Mouse (Mus musculus) lung, embryonic 14.5 days (tissue): ENCODE data around the gene Mybl2. TPM values are rescaled to one million over a fixed set of nuclear protein-coding genes. Genes with fewer than 3 reads are reported as not detected.
A peak's percentile ranks its signal among the peaks of the same experiment; 100 is the strongest.

Experiments used
- ATAC-seq: fragments of 200-750 bp; cut with Nextera tagmentation; 2 replicates; pipeline ENCODE4 v1.8.0; 2017; ENCODE audit warnings: mild to moderate bottlenecking, moderate TSS enrichment, moderate library complexity; ENCODE audit not compliant: insufficient read depth
- DNase-seq: peaks from one replicate; pipeline ENCODE4 v3.0.0-alpha.2; 2015
- H3K27ac ChIP-seq: fragments of 300-500 bp; sonication (generic); 2 replicates; pipeline ENCODE4 v1.5.1; 2014; ENCODE audit warnings: low read depth, mild to moderate bottlenecking, moderate library complexity
- H3K27me3 ChIP-seq: fragments of 300-500 bp; sonication (generic); 2 replicates; pipeline ENCODE4 v1.6.1; 2014; ENCODE audit warnings: low read length, control low read depth; ENCODE audit not compliant: insufficient read depth
- H3K36me3 ChIP-seq: fragments of 300-500 bp; sonication (generic); 2 replicates; pipeline ENCODE4 v1.6.1; 2014; ENCODE audit warnings: control low read depth; ENCODE audit not compliant: insufficient read depth
- H3K4me1 ChIP-seq: fragments of 300-500 bp; sonication (generic); 2 replicates; pipeline ENCODE4 v1.6.1; 2014; ENCODE audit warnings: antibody characterized with exemption, control low read depth; ENCODE audit not compliant: insufficient read depth
- H3K4me2 ChIP-seq: fragments of 300-500 bp; sonication (generic); 2 replicates; pipeline ENCODE4 v1.6.1; 2014; ENCODE audit warnings: mild to moderate bottlenecking
- H3K4me3 ChIP-seq: fragments of 300-500 bp; sonication (generic); 2 replicates; pipeline ENCODE4 v1.5.1; 2014; ENCODE audit warnings: low read depth, low read length
- H3K9ac ChIP-seq: fragments of 300-500 bp; sonication (generic); 2 replicates; pipeline ENCODE4 v1.6.1; 2014
- H3K9me3 ChIP-seq: fragments of 300-500 bp; sonication (generic); 2 replicates; pipeline ENCODE4 v1.6.1; 2016; ENCODE audit warnings: low read depth, low read length, control low read depth
- CTCF ChIP-seq: IDR thresholded peaks from 2 replicates; pipeline ENCODE4 v1.5.1; 2016; ENCODE audit warnings: antibody characterized with exemption, low read depth
- WGBS: fragments of 180-500 bp; shearing (Covaris S2); extraction: QIAGEN DNeasy Blood & Tissue Kit; methylation state at CpG from one replicate; pipeline ENCODE4 v1.1.7; 2014; 5-methylcytosine and 5-hydroxymethylcytosine counted together
- polyA plus RNA-seq: library from polyadenylated mRNA; unstranded; fragments of >200 nt; fragmentation: Nextera tagmentation; extraction: Ambion mirVana; gene quantifications from 2 replicates; pipeline ENCODE4 v1.2.1, GENCODE M21; 2014

The Mybl2 gene
- polyA plus RNA-seq, 1 experiment from 2014 or later, result 39.5 TPM

DNA sequence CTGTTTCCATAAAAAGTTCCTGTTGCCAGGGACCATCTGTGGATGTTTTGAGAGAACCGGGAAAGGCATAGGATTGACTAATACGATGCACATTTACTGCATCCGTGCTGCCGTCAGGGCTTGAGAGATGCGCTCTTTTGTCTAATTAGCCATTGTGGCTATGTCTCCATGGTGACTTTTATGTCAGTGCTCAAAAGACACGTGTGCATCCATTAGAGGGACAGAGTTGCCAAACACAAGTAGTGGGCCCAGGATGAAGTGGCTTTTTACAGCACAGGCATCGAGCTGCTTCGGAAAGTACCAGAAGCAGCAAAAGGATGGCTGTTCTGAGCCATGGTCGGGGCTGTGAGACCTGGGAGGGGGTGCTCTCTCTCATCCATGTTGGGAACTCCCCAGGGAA, 53.9 kb downstream of the Mybl2 start:
- H3K27ac ChIP-seq, result no peak overlapping the region
- H3K9me3 ChIP-seq, result no peaks in the 10 kb centered on the region
- no peak overlapping the region for H3K9ac ChIP-seq
- no peaks in the 10 kb centered on the region for H3K27me3 ChIP-seq
- H3K36me3 ChIP-seq, result no peaks in the 10 kb centered on the region
- no peak overlapping the region for H3K4me2 ChIP-seq
- no peaks in the 10 kb centered on the region for H3K4me1 ChIP-seq
- ATAC-seq (no peak), DNase-seq (no peak)
- 74% methylated on average over 9 of the region's 9 CpGs for WGBS
- no peak overlapping the region for H3K4me3 ChIP-seq
- TF ChIP-seq CTCF, result no peak

- Histone ChIP-seq H3K4me1 (no peaks in the 10 kb centered on the region), H3K36me3 (no peaks in the 10 kb centered on the region), H3K27ac (no peak overlapping the region), H3K9me3 (no peaks in the 10 kb centered on the region), H3K4me2 (no peak overlapping the region), H3K4me3 (no peak overlapping the region), H3K27me3 (no peaks in the 10 kb centered on the region), H3K9ac (no peak overlapping the region)
- no peak for DNase-seq
- no peak for ATAC-seq
- TF ChIP-seq CTCF, result peak; percentile 33
- 81% methylated on average over 1 of the region's 1 CpGs for WGBS
These were observed 56.2 kb downstream of the Mybl2 start for GRCm38 (mm10) chr2:163110706-163111105.

DNA sequence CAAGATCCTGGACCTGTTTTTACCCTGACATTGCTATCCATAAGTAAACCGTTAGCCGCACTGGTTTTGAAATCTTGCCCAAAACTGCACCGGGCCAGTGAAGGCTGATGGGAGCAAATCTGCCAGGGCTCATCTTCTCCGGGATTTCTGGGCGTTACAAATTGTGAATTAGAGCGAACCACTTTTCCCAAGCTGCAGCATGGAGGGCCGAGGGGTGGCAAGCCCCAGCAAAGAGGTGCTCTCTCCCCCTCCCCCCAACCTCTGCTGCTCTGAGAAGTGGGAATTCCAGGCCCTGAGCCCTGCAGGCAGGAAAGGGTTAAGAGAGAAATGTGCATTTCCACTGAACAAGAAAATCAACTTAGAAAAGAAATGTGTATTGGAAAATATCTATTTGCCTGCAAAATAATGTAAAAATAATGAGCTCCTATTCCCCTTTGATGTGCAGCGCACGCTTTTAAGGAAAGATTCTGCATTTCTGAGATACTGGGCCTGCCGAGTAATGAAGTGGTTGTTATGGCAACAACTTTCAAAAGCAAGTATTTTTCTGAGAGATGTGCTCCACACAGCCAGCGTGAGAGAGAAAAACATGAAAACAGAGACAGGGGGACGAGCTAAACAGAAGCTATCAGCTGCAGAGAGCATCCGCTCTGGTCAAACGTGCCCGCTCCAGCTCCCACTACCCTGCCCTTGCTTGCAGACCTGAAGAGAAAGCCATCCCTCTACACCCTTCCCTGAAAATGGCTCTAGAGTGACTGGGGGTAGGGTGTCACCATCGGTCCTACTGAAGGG, 57.1 kb downstream of the Mybl2 start:
- H3K9me3 ChIP-seq, result no peaks in the 10 kb centered on the region
- 39% methylated on average over 16 of the region's 16 CpGs for WGBS
- H3K27me3 ChIP-seq, result no peaks in the 10 kb centered on the region
- TF ChIP-seq CTCF, result no peak
- ATAC-seq (no peak), DNase-seq (peak; percentile 30)
- no peak overlapping the region for H3K4me3 ChIP-seq
- H3K4me2 ChIP-seq, result no peak overlapping the region
- no peak overlapping the region for H3K27ac ChIP-seq
- no peak overlapping the region for H3K9ac ChIP-seq
- no peaks in the 10 kb centered on the region for H3K4me1 ChIP-seq
- no peaks in the 10 kb centered on the region for H3K36me3 ChIP-seq

- H3K9ac ChIP-seq, result no peak overlapping the region
- no peak for TF ChIP-seq CTCF
- WGBS, result 59% methylated on average over 15 of the region's 15 CpGs
These were observed 66.3 kb downstream of the Mybl2 start for GRCm38 (mm10) chr2:163120626-163121352.

DNA sequence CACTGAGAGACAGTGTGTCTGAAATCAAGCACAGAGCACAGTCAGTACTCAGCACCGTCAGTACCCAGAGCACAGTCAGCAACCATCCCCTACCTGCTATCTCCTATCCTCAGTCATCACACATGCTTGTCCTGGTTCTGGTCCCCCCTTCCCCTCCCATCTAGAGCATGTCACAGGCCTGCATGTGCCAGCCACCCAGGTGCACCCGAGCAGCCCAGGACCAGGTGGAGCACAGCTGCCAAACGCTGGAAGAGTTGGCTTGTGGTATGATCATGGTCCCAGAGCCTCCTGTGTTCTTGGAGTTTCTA, 66.8 kb downstream of the Mybl2 start:
- DNase-seq (no peak), ATAC-seq (no peak)
- Histone ChIP-seq H3K4me1 (no peaks in the 10 kb centered on the region), H3K27me3 (peaks cover 10% of the 10 kb centered on the region; the same call in 1 of the 2 replicates), H3K4me3 (no peak overlapping the region), H3K9ac (no peak overlapping the region), H3K27ac (no peak overlapping the region), H3K4me2 (no peak overlapping the region), H3K36me3 (no peaks in the 10 kb centered on the region), H3K9me3 (no peaks in the 10 kb centered on the region)
- 71% methylated on average over 3 of the region's 3 CpGs for WGBS
- no peak for TF ChIP-seq CTCF

More at GRCm38 (mm10) chr2:163120626-163121352, 66.3 kb downstream of the Mybl2 start:
- DNase-seq (no peak), ATAC-seq (no peak)
- Histone ChIP-seq H3K27me3 (peaks cover 10% of the 10 kb centered on the region; the same call in 1 of the 2 replicates), H3K4me2 (no peak overlapping the region), H3K4me1 (no peaks in the 10 kb centered on the region), H3K27ac (no peak overlapping the region), H3K4me3 (no peak overlapping the region), H3K36me3 (no peaks in the 10 kb centered on the region), H3K9me3 (no peaks in the 10 kb centered on the region)

DNA sequence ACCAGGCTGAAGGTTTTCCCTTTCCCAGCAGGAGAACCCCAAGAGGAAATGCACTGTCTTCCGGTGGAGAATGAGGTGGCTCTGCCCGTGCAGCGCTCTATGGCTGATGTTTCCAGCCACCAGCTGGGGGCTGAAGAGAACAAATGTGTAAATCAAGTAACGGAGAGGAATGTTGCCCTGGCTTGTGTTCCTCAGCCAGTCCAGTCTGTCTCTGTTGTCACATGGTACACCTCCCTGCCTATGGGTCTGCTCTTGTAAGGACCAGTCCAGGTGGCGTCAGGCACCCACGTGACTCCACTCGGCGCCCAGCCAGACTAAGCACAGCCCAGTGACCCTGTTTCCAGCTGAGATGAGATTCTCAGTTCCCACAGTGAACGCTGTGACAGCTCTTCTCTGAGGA, 67.8 kb downstream of the Mybl2 start:
- H3K27ac ChIP-seq, result no peak overlapping the region
- no peak for TF ChIP-seq CTCF

DNA sequence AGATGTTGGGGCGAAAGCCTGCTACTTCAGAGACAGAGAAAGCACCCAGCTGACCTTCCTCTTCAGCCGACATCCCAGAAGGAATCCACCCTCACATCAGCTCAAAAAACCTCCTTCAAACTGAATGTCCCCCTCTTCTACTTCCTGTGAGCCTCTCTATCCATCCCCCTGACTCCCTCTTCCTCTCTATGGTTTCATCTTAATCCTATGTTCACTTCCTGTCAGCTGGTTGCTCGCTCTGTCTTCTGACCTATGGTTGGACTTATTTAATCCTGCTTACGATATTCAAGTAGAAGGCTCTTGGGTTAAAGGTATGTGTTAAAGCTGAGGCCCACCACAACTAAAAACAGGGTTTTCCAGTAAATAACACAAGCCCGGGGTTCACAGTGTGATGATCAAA, 69.0 kb downstream of the Mybl2 start:
- H3K9me3 ChIP-seq, result no peaks in the 10 kb centered on the region
- WGBS, result 67% methylated on average over 5 of the region's 5 CpGs
- peaks cover 10% of the 10 kb centered on the region; the same call in 1 of the 2 replicates for H3K27me3 ChIP-seq
- no peak for ATAC-seq
- H3K4me3 ChIP-seq, result no peak overlapping the region
- TF ChIP-seq CTCF, result no peak
- no peak overlapping the region for H3K9ac ChIP-seq
- H3K27ac ChIP-seq, result no peak overlapping the region
- no peak for DNase-seq
- no peaks in the 10 kb centered on the region for H3K36me3 ChIP-seq
- H3K4me1 ChIP-seq, result no peaks in the 10 kb centered on the region
- no peak overlapping the region for H3K4me2 ChIP-seq

More for the DNA sequence above, 67.8 kb downstream of the Mybl2 start:
- ATAC-seq, result peak; percentile 96
- H3K27me3 ChIP-seq, result peaks cover 10% of the 10 kb centered on the region; the same call in 1 of the 2 replicates
- no peaks in the 10 kb centered on the region for H3K4me1 ChIP-seq
- no peaks in the 10 kb centered on the region for H3K36me3 ChIP-seq
- no peak overlapping the region for H3K4me3 ChIP-seq
- no peak overlapping the region; the same call in 1 of the 2 replicates for H3K9ac ChIP-seq
- H3K4me2 ChIP-seq, result peak overlapping the region; percentile 48
- no peaks in the 10 kb centered on the region for H3K9me3 ChIP-seq
- WGBS, result 12% methylated on average over 9 of the region's 9 CpGs
- DNase-seq, result peak; percentile 76
